Mouse (Mus musculus) brain, embryonic 14.5 days (tissue): ENCODE results near the gene Rps2.

ENCODE experiments used
- CTCF ChIP-seq: fragments of 200-500 bp; IDR thresholded peaks from 2 replicates; pipeline ENCODE4 v1.5.1; 2012; ENCODE audit warnings: inconsistent platforms, mild to moderate bottlenecking, moderate library complexity, borderline replicate concordance; ENCODE audit not compliant: insufficient read depth, insufficient read length; ENCODE audit errors: extremely low read depth
- POLR2A ChIP-seq: fragments of 200-500 bp; IDR thresholded peaks from 2 replicates; pipeline ENCODE4 v1.6.1; 2012; ENCODE audit warnings: mild to moderate bottlenecking, inconsistent platforms, borderline replicate concordance; ENCODE audit not compliant: poor library complexity, insufficient read depth, insufficient read length, severe bottlenecking; ENCODE audit errors: extremely low read depth

DNA sequence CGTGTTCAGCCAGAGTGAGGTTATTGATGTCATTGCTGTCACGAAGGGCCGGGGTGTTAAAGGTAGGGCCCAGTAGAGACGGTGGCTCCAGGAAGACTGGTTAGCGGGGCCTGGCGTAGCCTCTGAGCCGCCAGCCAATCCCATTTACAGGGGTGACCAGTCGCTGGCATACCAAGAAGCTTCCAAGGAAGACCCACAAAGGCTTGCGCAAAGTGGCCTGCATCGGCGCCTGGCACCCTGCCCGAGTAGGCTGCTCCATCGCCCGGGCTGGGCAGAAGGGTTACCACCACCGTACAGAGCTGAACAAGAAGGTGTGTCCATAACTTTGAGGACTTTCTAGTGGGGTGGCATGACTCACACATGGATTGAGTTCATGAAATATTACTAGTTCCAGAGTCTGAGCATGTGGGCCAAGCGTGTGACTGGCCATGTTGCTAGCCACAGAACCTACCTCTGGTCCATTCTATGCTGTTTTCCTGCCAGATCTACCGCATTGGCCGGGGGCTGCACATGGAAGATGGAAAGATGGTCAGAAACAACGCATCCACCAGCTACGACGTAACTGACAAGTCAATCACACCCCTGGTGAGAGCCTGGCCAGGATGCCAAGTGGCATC, 15.6 kb downstream of the Rps2 start:
- TF ChIP-seq POLR2A (no peak), CTCF (no peak)
